Mouse (Mus musculus) kidney, postnatal 4 days (tissue): ENCODE results near the gene Olfr1000.
"Not testable (repeated sequence)": the region's sequence is repeated elsewhere in the genome, so short reads cannot be mapped to it uniquely, and the experiment has no call there.

Source experiments
- DNase-seq, 2 experiments: peaks; one replicate each; pipeline ENCODE4 v3.0.0; 2021; ENCODE audit warnings: mixed read lengths in 2 of 2

Gene Olfr1000

DNA sequence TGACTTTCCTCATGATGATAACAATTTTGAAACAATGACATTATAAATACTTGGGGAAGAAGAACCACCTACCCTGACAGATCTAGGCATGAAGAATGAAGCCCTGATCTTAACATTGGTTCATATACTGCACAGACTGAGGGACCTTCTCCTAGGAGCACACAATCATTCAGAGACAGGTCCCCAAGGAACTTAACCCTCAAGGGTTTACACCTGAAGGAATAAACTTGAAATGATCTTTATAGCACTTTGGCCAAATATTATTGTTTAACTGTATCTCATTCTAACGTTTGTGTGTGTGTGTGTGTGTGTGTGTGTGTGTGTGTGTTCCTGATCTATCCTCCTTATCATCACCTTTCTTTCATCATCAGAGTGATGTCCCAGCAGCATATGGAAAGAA, at the start of gene Olfr1000:
Gene Olfr1000, minus strand, starts transcription at position 101 of the 400 bp plus-strand sequence.
- DNase-seq = no peak

DNA sequence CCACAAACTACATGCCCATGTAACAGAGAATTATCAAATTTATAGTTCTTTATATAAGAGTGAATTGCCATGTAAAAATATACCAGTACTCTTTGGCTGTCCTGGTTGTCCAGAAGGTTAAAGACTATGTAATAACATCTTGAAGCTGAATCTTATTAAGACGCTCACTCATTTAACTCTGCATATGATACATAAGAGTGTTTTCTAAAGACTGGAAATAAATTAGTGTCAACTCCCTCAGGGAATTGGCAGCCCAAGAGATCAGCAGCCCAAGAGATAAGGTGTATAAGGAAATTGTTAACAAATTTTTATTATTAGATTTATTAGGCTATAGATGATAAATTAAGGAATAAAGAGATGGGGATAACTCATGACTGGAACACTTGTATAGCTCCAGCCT, 38.9 kb upstream of the Olfr1000 start, which contains the start of gene Olfr1002:
Gene Olfr1002, minus strand, starts transcription at position 101 of the 400 bp plus-strand sequence.
- DNase-seq = no peak

DNA sequence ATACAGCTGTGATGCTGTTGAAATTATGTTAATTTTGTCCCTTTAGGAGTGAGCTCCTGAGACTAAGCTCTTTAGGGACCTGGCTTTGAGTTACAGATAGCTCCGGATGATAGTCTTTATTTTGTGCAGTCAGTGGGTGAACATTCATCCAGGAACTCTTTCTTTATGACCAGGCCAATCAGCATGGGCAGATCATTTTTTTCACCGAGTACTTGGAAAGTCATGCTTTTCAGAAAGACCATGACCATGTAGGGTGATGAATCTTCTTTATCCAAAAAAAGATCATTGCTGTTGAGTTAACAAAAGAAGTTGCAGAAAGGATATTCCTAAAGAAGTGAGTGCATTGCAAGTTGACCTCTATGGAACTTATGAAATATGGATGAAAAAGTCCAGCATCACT, 23.1 kb downstream of the Olfr1000 start, which contains the start of gene Olfr998:
Gene Olfr998, plus strand, starts transcription at position 301 of the 400 bp plus-strand sequence.
- DNase-seq = not testable (repeated sequence)

DNA sequence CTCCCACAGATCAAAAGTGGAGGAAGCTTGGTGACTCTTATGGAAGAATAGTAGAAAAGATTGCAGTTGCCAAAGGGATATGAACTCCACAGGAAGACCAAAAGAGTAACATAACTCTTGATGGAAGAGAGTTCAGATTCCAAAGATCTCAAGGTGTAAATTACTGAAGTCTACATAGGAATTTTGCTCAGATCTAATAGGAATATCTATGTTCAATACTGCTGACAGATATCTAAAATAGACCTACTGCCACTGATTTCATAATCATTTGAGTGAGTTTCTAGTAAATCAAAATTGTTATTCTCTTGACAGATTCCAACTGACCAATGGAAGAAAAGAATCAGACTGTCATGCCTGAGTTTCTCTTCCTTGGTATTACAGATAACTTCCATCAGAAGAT, 32.8 kb downstream of the Olfr1000 start, which contains the start of gene Olfr996:
Gene Olfr996, plus strand, starts transcription at position 301 of the 400 bp plus-strand sequence.
- DNase-seq = no peak

DNA sequence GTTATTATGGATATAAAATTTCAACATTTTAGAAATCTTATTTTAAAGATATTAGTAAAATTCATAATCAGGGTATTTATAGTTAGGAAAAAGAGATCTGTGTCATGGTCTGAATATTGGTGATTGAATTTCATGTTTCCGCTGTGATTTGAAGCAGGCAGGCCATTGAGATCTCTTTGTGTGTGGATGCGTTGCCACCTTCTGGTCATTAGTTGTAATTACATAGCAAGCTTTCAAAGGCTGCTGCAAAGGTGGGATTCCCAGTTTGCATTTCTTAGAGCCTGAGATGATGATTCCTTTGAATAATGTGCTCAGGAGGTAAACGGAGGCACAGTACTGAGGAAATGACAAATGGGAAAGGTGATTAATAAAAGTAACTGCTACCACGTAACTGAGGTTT, 50.5 kb downstream of the Olfr1000 start:
- peak; percentile 11 to 27 for DNase-seq

DNA sequence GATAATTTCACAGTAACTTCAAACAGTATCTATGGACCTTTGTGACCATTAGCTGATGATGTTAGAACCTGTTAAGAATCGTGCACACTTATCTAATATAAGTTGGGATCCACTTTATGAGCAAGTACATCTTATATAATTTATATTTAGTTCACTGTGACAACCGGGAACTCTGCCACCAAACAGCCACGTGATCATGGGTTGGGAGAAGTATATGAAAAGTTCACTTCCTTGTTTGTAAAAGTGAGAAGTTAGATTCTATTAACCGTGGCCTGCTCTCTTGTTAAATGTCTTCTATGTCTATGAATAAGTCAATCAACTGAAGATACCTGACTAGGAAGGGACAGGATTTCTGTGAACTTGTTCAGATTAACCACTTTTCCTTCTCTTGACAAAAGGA, 51.5 kb downstream of the Olfr1000 start:
- DNase-seq = no peak
